Mouse (Mus musculus) T-helper 17 cell (primary cell): ENCODE measurements around the gene Dcp1b.
"Not testable (repeated sequence)": the region's sequence is repeated elsewhere in the genome, so short reads cannot be mapped to it uniquely, and the experiment has no call there.

ENCODE experiments used
- in situ Hi-C, 2 experiments: fragments of 300-600 bp; cut with MboI, MseI; formaldehyde crosslinking; loops; 1 replicate in 1 of 2; 2 replicates in 1 of 2; pipeline ENCODE4 v1.15.1; 2025; ENCODE audit warnings: high pct_unique_total_duplicates in 2 of 2

Gene Dcp1b

DNA sequence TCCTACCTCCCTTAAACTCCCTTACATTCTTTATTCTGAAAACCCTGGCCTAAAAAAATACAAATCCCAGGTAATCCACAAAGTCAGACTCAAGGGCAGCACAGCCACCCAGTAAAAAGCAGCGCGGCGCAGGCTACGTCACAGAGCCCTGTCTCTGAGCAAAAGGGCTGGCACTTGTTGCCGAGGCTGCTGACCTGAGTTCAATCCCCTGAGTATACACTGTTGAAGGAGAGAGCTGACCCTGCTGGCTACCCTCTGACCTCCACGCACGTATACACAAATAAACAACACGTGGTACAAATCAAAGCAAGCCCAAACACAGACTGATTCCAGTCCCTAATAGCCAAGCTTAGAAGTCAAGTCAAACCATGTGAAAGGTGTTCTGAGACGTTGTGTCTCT, 19.1 kb downstream of the Dcp1b start:
- in situ Hi-C loops = no loop called here

- in situ Hi-C loops = no loop called here
These were observed 19.5 kb downstream of the Dcp1b start for GRCm38 (mm10) chr6:119194601-119195000.

- in situ Hi-C loops = no loop called here
These were observed 21.6 kb downstream of the Dcp1b start, which contains the start of gene Cacna1c for GRCm38 (mm10) chr6:119196382-119197305. TSS of gene Cacna1c (minus strand) at chr6:119196418.

DNA sequence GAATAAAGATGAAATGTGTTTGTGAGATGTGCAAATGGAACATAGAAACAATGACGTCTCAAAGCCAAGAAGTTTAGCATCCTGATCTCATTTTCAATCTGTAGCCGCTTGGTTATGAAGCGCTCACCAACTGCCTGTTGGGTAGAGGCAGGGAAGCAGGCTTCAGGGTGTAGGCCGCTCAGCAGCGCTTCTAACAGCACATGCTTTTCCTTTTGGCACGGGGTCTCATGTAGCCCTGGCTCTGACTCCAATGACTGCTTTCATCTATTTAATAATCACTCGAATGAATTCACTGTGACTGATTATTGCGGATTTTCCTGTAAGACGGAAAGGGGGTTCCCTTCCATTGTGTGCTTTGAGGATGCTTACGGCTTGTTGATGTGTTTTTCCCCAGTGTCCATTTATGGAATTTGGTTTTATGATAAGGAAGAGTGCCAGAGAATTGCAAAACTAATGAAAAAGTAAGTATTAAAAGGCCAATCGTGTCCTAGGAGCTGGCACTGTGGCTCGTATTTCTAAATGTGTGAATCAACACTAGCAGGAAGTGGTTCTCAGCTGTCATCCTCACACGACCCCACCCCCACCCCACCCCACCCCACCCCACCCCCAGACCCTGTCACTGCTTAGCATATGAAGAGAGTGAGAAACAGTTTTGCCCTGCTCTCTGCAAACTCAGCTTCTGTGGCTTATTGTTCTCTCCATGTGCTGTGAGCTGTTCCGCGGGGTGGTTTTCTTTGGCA, 23.7 kb downstream of the Dcp1b start:
- in situ Hi-C loops = no loop called here

- in situ Hi-C loops = no loop called here
These were observed 24.3 kb downstream of the Dcp1b start for GRCm38 (mm10) chr6:119199274-119199879.

DNA sequence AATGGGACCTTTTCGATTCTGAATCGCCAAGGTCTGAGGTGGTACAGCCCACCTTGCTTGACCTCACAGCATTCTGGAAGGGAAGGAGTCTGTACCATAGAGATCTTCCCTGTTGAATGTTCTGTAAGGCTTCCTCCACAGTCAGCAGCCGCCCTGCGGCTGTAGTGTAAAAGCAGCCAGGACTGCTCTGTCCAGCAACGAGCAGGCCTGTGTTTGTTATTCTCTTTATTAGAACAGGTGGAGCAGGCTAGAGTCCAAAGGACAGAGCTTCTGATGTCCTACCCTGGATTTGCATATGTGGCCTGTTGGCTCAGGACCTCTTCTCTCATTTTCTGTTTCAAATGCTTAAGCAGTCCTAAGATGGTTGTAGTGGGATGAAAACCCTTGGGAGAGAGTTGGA, 25.3 kb downstream of the Dcp1b start:
- in situ Hi-C loops = no loop called here

DNA sequence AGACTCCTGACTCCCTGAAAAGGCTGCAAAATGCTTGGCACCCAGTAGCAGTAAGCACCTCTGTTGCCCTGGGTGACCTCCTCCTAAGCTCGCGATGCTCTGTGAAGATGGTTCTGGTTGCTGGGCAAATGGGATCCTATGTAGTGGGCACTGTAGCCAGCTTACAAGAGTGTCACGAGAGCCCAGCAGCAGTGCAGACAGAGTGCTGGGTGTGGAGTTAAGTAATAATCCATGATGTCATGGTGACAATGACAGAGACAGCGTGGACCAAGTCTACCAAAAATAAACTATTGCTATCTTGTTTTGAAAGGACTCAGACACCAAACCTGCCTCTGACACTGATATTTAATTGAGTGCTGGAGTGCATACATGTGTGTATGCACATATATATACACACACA, 26.5 kb downstream of the Dcp1b start:
- in situ Hi-C loops = no loop called here

- in situ Hi-C loops = no loop called here
These were observed 29.2 kb downstream of the Dcp1b start for GRCm38 (mm10) chr6:119204286-119204685.

DNA sequence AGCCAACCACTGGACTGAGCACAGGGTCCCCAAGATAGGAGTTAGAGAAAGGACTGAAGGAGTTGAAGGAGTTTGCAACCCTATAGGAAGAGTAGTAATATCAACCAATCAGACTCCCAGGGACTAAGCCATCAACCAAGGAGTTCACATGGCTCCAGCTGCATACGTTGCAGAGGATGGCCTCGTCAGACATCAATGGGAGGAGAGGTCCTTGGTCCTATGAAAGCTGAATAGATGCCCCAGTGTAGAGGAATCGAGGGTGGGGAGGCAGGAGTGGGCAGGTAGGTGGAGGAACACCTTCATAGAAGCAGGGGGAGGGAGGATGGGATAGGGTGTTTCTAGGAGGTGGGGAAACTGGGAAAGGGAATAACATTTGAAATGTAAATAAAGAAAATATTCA, 29.9 kb downstream of the Dcp1b start:
- in situ Hi-C loops = no loop called here

GRCm38 (mm10) chr6:119206006-119206405, 31.0 kb downstream of the Dcp1b start:
- in situ Hi-C loops = not testable (repeated sequence)

DNA sequence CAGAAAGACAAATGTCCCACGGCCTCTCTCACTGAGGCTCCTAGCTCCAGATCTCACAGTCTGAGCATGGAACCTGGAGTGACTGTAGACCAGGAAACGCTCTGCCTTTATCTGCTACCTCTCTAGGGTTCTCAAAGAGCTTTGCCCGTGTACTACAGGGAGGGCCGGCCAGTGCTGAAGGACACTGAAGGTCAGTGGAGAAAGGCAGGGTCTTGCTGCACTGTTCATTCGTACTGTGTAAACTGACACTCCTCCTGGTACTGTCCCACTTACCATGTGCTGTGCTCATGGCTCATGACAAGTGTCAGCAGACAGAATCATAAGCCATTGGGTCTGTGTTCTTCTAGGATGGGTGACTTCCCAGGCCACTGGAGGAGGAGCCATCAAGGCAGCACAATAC, 38.3 kb downstream of the Dcp1b start:
- in situ Hi-C loops = no loop called here

DNA sequence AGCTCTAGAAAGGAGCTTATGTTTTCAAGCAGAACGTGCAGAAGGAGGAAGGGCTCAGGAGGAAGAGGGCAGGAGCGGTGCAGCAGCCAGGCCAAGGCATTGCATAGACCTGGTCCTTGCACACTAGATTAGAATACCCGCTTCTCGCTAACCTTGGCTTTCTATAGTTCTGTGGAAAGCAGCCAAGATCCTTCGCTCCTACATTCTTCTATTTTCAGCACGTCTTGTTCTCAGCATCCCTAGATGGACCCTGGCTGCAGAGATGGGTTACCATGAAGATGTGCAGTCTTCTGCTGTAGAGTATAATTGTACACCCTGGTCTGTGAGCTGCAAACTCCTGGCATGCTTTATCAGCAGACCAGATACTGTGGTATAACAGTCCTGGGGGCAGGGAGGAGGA, 39.1 kb downstream of the Dcp1b start:
- in situ Hi-C loops = no loop called here

DNA sequence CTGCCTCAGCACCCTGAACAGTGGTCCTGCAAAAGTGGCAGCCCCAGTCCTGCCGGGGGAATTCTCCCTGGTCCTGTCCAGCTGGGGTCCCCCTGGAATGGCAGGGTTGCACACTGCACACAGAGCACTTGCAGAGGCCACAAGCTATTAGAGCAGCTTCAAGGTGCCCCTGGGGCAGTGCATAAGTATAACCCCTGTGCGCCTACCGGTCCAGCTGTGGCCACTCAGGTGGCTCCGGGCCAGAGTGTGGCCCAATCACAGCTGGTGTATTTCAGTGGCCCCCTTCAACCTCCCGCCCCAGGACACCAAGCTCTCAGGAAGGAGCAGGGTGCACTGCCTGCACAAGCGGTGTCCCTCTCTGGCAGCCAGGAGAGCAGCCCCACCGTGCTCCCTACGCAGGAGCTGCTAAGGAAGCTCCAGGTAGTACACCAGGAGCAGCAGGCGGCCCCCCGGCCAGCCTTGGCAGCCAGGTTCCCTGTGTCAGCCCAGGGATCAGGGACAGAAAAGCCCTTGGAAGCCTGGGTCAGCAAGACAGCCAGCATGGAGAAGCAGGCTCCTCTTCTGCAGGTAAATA, 40.1 kb downstream of the Dcp1b start:
- in situ Hi-C loops = no loop called here

- in situ Hi-C loops = no loop called here
These were observed 42.6 kb downstream of the Dcp1b start for GRCm38 (mm10) chr6:119217661-119218060.

DNA sequence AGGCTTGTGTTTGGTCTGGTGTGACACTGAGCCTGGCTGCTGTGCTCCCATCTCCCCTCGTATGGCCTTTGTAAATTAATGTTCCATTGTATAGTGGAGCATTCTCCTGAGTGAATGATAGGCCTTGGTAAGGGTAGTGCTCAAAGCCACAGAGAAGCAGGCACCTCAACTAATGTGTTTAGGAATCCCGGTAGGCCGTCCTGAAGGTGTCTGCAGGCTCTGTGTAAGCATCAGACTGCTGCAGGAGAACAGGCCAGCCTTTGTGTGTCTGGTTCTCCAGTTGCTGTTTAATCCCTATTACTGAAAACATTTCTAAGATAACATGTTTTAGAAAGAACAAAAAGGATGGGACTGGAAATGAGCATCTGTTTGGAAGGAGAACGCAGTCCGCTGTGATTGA, 43.5 kb downstream of the Dcp1b start:
- in situ Hi-C loops = no loop called here

DNA sequence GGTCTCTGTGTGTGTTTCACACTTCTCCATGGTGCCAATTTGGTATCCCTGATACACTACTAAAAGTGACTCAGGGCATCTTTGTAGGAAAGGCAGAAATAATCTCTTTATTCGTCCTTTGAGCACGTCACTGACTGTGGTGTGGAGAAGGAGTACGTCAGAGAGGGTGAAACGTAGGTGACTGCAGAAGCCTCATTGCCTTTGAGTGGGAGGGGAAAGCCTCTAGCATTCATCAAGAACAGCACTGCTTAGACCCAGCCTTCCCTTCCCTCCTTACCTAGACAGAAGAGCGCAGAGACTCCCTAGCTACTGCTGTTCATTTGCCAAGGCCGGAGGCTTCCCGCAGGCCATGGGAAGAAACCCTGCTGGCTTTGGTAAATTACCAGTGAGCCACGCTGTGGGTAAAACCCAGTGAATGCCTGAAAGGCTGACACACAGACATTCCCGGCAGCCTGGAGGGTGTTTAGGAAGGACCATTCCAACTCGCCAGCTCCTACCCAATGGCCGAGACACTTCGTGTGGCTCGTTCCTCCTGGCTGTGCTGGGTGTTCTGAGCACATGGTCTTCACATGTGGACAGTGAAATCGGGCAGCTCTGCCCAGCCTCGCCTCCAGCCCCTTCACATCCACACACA, 44.3 kb downstream of the Dcp1b start:
- in situ Hi-C loops = no loop called here

DNA sequence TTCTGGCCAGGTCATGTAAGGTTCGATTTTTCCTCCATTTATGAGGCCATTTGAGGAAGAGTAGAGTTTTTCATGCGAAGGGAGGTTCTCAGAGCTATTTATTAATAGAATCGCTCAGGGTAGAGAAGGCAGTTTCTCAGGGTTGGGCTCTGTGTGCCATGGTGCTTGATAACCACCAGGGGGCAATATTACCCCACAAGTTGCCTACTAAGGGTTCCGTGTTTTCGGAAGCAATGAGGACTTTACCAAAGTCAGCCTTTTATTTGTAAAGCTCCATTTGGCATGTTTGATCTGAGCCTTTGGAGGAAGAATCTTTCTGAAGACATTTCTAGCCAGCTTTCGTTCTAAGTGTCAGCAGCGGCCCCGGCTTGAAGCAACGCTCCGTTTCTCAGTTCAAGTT, 45.2 kb downstream of the Dcp1b start:
- in situ Hi-C loops = loop anchor here in 1 of 2 experiments (5.0 kb wide), 2 partner anchors 127 to 217 kb away; no protein-coding TSS in a partner anchor

DNA sequence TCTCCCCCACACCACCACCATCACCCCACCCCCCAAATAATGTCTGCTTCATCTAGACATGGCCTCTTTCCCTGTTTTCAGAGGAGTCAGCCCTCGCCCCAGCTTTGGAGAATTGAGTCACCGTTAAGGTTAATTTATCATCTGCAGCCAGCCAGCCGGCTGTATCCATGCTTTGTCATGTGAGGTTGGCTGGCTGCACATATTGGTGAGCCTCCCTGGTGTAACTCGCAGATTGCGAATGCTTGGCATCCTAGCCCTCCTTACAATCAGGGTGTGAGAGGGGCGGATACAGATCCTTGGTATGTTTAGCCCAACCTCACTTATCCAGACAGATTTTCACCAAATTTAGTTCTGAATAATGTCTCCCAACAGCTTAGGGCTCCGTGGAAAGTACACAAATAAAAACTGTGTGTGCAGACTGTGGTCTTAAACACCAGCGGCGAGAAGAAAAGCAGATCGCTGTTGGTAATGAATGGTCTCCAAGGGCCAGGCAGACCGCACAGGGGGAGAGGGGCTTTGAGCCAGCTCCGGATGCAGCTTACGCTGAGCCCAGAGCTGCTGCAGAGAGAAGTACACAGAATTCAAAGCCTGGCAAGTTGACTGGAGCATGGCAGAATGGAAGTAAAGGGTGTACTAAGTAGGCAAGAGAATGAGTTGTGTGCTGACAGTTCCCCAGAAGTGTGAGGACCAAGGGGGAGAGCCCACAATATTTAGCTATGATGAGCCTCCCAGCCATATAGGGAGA, 49.6 kb downstream of the Dcp1b start:
- in situ Hi-C loops = loop anchor here (5.0 kb wide), 3 partner anchors 118 to 213 kb away; no protein-coding TSS in a partner anchor

DNA sequence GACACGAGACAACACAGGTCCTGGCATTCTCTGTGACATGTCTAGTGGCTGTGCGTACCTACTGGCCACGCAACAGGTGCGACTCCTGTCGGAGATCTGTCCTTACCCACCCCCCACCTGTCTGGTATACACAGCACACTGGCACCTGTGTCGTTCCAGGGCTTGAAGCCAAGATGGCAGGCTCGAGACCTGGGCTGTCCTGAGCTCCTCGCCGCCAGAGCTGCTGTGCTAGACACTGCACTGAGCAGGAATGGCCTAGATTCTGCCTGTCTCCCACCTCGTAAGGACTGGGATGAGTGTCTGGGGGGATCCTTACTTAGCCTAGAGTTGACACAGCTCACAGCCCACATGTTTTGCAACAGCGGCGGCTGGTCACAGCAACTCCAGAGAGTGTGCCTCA, 50.2 kb downstream of the Dcp1b start:
- in situ Hi-C loops = loop anchor here in 1 of 2 experiments (5.0 kb wide), 2 partner anchors 117 to 212 kb away; no protein-coding TSS in a partner anchor

DNA sequence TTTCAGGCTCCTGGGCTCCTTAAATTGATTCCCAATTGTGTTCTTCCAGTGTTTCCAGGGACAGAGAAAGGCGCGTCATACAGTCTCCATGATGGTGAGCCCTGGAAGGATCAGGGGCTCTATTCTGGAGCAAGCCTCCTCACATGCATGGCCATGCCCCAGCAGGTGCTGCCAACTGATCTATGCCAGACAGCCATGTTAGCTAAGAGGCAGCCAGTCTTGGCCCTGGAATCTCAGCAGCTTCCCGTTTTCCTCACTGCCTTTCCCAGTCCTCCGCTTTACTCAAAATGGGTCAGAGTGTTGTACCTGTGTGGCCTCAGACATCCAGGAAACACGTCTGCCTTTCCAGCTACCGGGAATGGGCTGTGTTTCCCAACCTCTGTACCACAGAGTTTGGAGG, 50.7 kb downstream of the Dcp1b start:
- in situ Hi-C loops = loop anchor here in 1 of 2 experiments (5.0 kb wide), 2 partner anchors 117 to 212 kb away; no protein-coding TSS in a partner anchor
